Mouse (Mus musculus): ENCODE measurements around the gene BC049352.

DNA sequence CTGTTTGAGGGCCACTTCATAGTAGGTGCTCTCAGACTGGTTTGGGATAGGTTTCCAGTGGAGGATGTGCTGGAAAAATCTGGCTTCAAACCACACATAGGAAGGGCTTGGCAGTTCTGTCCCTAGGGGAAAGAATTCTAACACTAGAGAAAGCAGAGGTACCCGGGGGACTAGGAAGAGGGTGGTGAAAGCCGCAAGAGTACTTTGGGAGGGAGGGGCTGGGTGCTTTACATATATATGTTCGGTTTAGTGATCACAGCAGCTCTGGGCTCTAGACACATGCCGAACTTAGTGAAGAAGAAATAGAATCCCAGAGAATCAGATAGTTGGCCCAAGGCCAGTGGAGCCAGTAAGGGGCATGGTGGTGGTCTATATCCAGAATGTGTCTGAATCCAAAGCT lies 85.3 kb downstream of the BC049352 start:
- TF ChIP-seq CTCF (IDR thresholded peaks at IDR 0.05; ENCODE audit: control insufficient read depth, insufficient read depth, insufficient read length), result no peak
- TF ChIP-seq USF1 (IDR thresholded peaks at IDR 0.05; ENCODE audit: low read depth), result no peak
- TF ChIP-seq MAX (IDR thresholded peaks at IDR 0.05), result no peak
